Mouse (Mus musculus) CD4-positive, CD25-positive, alpha-beta regulatory T cell, adult 4 months (primary cell): ENCODE data around the gene Prl2c3. TPM values are rescaled to one million over a fixed set of nuclear protein-coding genes. Genes with fewer than 3 reads are reported as not detected.
"Not testable (repeated sequence)": the region's sequence is repeated elsewhere in the genome, so short reads cannot be mapped to it uniquely, and the experiment has no call there.

Experiments used
- ATAC-seq: one replicate; pipeline ENCODE4 v1.8.0; 2017
- polyA plus RNA-seq, 2 experiments: library from polyadenylated mRNA; unstranded; fragments of 100-300 nt; shearing (Covaris generic); gene quantifications; one replicate each; pipeline ENCODE4 v1.2.1; 2017

Prl2c3 gene
- polyA plus RNA-seq = not detected

GRCm38 (mm10) chr13:12799979-12800378, at the start of gene Prl2c3:
TSS of gene Prl2c3 (minus strand) at chr13:12800079.
- not testable (repeated sequence) for ATAC-seq

- not testable (repeated sequence) for ATAC-seq
Observed at GRCm38 (mm10) chr13:12848254-12848653, 48.4 kb upstream of the Prl2c3 start.

- not testable (repeated sequence) for ATAC-seq
Observed at GRCm38 (mm10) chr13:12844701-12845100, 44.8 kb upstream of the Prl2c3 start.

GRCm38 (mm10) chr13:12837546-12837945, 37.7 kb upstream of the Prl2c3 start:
- ATAC-seq = not testable (repeated sequence)

GRCm38 (mm10) chr13:12831769-12832168, 31.9 kb upstream of the Prl2c3 start:
- no peak for ATAC-seq

- ATAC-seq = no peak
Observed at GRCm38 (mm10) chr13:12829031-12829430, 29.2 kb upstream of the Prl2c3 start.

GRCm38 (mm10) chr13:12824500-12825176, 24.8 kb upstream of the Prl2c3 start:
- not testable (repeated sequence) for ATAC-seq

GRCm38 (mm10) chr13:12813734-12814424, 14.0 kb upstream of the Prl2c3 start:
- not testable (repeated sequence) for ATAC-seq

GRCm38 (mm10) chr13:12809591-12809990, 9.7 kb upstream of the Prl2c3 start:
- ATAC-seq = no peak

- not testable (repeated sequence) for ATAC-seq
Observed at GRCm38 (mm10) chr13:12808793-12809512, 9.1 kb upstream of the Prl2c3 start.

- not testable (repeated sequence) for ATAC-seq
Observed at GRCm38 (mm10) chr13:12806496-12806895, 6.6 kb upstream of the Prl2c3 start.

GRCm38 (mm10) chr13:12769442-12770091, 30.3 kb downstream of the Prl2c3 start:
- ATAC-seq = not testable (repeated sequence)

Other genes with a start within 250 kb of the Prl2c3 start
- gene Ero1lb, start 234.2 kb downstream of the Prl2c3 start, polyA plus RNA-seq = 1 to 10 TPM; 5.3 to 6.5 TPM
- gene Prl2c2, start 205.3 kb upstream of the Prl2c3 start, polyA plus RNA-seq = not detected